Mouse (Mus musculus) left cerebral cortex, adult 11 months (tissue): Measurements from ENCODE around the gene Lgals8.
"Not testable (repeated sequence)": the region's sequence is repeated elsewhere in the genome, so short reads cannot be mapped to it uniquely, and the experiment has no call there.

Source experiments
- DNase-seq: peaks from one replicate; pipeline ENCODE4 v3.0.0; 2022; ENCODE audit warnings: low spot score

Gene Lgals8

DNA sequence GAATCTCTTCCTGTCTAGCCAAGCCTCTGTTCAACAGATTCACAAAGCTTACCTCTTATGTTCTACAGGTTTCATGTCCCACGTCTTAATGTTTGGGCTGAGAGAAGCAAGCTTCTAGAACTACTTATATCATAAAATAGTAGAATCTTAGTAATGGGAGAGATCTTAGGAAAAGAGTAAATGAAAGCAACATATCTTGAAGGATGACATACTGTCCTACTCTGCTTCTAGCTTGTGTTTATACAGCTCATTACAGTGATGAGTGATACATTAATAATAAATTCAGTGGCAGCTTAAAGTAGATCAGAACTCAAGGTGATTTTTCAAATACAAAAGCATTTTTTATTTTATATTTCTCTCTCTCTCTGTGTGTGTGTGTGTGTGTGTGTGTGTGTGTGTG lies at the start of gene Lgals8:
Lgals8 (minus strand) TSS at position 101 of the 400 bp plus-strand sequence.
- DNase-seq = no peak

DNA sequence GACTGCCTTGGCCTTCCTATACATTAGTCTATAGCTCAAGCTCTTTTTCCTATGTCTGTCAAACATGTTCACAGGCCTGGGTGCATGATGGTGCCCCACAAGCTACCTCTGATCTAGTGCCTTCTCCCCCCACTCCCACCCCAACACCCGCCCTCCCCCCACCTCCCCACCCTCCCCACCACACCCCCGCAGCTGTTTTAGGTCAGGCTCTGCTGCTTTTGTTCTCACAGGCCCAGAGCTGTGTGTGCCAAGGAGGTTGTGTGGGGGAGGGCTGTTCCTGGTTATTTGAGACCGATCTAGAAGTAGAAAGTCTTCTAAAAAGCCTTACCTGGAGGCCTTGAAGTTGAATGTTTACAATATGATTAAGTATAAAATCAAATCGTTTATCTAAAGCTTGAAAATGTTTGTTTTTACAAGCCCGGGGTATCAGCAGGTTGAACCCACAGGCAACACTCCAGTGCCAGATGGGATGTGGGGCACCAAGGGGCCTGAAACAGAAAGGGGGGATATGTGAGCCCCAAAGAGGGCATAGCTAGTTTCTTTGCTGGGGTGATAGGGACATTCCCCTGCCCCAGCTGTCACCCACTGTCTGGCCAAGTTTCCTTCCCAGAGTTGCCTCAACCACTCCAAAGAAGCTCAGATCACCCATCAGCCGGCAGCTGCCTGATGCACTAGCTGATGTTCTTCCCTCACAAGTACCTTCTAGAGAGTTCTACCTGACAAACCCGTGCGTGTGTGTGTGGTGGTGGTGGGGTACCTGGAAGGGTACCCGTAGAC lies 46.6 kb upstream of the Lgals8 start:
- no peak for DNase-seq

DNA sequence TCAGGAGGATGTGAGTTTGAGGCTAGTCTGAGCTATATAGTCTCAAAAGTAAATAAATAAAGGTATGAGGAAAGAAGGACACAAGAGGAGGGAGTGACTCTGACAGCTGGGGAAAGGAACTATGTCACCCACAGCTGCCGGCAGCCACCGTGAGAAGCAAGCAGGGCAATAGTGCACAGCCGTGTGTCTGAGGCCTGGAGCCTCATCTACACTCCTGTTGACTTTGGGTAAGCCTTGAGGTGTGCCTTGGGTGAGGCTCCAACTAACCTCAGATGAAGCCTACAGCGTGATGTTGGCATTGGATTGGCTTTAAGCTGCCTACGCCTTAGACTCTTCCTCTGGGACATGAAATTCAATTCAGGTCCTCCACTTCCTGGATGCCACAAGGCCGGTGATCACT lies 45.3 kb upstream of the Lgals8 start:
- no peak for DNase-seq

DNA sequence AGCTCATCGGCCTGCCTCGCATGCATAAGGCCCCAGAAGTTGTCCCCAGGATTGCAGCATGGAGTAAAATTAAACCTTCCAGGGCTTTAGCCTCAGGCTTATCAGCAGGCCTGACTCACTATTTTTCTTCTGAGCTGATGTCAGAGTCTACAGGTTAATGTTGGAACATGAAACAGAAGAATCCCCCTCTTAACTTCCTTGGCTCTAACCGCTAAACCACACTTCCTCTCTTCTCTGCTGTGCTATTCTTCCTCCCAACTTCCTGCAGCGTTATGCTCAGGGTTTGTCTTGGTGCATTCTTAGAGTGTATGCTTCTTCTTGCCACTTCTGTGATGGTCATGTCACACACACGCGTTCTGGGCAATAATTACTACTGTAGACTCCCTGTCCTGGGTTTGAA lies 42.7 kb upstream of the Lgals8 start:
- DNase-seq = no peak

DNA sequence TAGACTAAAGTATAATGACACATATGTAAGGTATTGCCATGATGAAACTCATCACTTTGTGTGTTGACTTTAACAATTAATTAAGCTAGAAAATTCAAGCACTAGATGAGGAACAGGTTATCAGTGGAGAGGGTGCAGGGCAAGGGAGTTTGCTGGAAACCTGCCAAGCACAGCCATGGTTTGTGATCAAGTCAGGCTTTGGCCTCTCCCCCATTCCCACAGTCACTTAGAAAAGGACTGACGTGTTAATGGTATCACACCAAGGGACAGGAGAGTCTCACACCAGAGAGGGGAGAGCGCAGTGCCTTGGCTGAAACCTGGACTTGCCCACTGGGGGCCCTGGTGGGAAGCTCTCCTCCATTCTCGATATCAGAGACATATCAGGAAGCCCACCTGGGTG lies 40.6 kb upstream of the Lgals8 start:
- DNase-seq = no peak

DNA sequence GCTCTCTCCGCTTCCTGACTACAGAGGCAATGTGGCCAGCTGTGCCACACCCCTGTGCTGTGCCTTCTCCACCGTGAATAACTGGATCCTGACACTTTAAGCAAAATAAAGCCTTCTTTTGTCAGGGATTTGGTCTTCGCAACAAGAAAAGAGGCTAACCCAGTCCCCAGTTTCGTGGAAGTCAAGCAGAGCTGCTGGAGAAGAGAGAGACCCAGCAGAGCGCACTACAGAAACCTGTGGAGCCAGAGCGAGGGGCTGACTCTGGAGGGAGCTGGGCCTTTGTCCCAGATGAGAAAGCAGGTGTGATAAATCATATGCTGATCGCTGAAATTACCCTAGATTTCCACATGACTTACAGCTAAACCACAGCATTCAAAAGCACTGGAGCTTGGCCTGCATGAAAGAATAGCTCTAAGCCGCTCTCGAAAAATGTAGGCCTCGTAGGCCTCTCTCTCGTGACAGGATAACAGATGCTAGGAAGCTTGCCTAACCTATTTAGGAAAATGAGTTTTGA lies 38.6 kb upstream of the Lgals8 start:
- DNase-seq = no peak

DNA sequence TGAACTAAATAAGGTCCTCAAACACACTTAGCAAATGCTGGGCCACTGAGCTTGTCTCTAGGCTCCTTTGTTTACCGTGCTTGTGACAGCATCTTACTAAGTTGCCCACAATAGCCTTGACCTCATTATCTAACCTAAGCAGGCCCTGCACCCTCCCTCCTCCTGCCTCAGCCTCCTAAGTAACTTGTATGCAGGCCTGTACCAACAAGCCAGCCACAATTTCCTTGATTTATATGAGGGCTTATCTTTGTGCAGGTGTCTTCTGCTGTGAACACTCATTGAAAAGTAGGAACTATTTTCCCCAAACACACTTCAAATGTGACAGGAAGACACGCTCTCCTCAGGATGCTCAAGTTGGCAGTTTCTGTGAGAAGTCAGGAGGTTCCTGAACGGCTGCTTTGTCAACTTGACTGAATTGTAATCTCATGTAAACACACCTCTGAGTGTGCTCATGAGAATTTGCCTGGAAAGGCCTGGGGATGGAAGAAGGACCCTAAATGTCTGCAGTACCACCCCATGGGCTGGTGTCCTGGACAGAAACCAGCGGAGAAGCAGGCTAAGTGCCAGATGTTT lies 38.0 kb upstream of the Lgals8 start:
- no peak for DNase-seq

GRCm38 (mm10) chr13:12499107-12499506 lies 34.4 kb upstream of the Lgals8 start:
- no peak for DNase-seq

DNA sequence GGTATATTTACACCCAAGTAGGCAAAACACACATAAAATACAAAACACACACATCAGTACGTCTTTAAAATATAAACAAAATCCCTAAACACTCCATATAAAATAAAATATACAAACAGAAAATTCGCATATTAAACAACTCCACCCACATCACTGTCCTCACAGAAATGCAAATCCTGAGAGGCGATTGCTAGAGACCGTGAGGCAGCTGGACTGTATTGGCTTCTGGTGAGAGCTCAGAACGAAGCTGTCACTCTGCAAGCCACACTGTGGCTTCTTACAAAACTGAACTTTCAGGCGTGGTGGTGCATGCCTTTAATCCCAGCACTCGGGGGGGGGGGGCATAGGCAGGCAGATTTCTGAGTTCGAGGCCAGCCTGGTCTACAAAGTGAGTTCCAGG lies 33.1 kb upstream of the Lgals8 start:
- DNase-seq = no peak

GRCm38 (mm10) chr13:12494750-12495149 lies 30.0 kb upstream of the Lgals8 start:
- no peak for DNase-seq

- DNase-seq = no peak
These were observed 27.8 kb upstream of the Lgals8 start for GRCm38 (mm10) chr13:12492515-12492914.

- no peak for DNase-seq
These were observed 20.9 kb upstream of the Lgals8 start for GRCm38 (mm10) chr13:12485640-12486039.

DNA sequence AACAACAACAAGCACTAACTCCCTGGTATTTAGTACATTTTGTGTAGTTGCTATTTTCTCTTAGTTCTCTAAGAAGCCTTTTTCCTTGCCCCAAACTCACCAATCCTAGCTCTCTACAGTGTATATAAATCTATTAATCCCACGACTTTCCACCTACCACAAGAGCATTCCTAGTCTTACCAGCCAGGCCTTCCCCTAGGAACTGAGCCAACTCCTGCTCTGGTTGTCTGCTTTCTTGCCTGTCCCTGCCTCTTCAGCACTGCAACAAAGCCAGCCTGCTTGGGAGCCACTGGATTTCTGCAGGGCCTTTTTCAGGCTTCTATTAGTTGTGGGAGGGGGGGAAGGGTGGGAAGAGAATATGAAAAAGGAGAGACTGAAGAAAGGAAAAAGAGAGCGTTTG lies 20.5 kb upstream of the Lgals8 start:
- DNase-seq = no peak

GRCm38 (mm10) chr13:12479802-12480201 lies 15.1 kb upstream of the Lgals8 start:
- no peak for DNase-seq

DNA sequence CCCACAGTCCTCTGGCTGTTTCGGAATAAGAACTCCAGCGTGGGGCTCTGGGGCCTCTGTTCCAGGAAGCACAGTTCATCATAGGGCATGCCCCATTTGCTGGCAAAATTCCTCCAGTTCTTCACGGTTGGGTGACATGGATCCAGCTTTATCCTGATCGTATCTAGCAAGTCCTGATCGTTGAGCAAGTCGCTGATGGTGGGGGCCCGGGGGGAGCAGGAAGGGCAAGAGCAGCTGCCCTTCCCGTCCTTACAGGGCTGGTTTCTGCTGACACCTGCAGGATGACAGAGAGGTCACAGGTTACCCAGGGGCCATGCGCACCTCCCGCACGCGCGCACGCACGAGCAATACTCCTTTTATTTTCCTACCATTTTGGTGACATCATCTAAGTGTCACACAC lies 13.6 kb upstream of the Lgals8 start:
- no peak for DNase-seq

- no peak for DNase-seq
These were observed 12.1 kb upstream of the Lgals8 start for GRCm38 (mm10) chr13:12476886-12477285.

DNA sequence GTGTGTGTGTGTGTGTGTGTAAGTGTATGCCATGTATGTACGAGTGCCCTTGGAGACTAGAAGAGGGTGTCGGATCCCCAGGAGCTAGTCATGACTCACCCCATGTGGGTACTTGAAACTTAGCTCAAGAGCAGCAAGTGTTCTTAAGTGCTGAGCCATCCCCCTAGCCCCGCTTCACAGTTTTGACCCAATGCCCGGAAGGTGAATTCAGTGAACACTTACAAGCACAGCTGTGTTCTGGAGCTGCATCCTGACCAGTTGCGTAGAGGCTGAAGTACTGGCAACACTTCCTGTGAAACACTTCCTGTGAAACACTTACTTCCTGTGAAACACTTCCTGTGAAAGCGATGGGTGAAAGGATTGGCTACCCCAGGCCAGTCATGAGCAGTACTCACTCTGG lies 10.5 kb upstream of the Lgals8 start:
- no peak for DNase-seq

- DNase-seq = peak; percentile 50
These were observed 9.1 kb upstream of the Lgals8 start for GRCm38 (mm10) chr13:12473724-12474378.

GRCm38 (mm10) chr13:12468488-12468887 lies 3.7 kb upstream of the Lgals8 start:
- no peak for DNase-seq

GRCm38 (mm10) chr13:12464159-12464558 lies 585 bp downstream of the Lgals8 start:
- not testable (repeated sequence) for DNase-seq

DNA sequence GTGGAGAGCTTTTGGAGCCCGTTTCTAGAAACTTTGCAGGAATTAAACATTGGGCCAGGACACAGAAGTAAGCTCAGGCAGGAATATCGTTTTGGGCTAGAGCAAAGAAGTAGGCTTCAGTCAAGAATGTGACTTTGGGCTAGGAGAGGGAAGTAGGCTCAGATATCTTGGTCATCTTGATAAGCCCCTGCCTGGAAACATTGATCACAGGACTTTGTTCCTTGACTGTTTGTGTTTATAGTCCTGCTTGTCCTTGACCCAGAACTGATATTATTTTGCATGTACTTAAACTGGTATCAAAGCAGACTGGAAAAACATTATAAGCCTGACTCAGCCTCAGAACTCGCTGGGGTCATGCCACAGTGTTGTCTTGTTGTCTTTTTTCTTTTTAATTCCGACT lies 2.1 kb downstream of the Lgals8 start:
- DNase-seq = no peak

DNA sequence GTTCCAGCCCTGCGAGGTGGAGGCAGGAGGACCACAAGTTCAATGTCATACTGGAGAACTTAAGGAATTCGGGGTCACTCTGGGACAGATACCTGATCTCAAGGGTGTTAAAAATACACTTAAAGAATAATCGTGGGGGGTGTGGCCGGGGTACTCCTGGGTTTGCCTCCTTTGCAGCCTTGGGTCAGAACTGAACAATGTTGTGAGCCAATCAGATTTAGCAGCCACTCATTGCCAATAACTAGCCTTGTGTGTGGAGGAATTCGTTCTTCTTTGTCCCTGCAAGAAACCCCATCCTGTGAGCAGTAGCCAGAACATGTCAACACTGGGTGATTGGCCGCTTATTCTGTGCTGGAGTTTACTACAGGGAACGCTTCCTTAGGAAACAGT lies 3.0 kb downstream of the Lgals8 start:
- DNase-seq = peak; percentile 25
